Mouse (Mus musculus) liver, embryonic 15.5 days (tissue): ENCODE measurements around the gene Mnt. TPM values are rescaled to one million over a fixed set of nuclear protein-coding genes. Genes with fewer than 3 reads are reported as not detected.

Experiments used
- ATAC-seq: fragments of 200-750 bp; cut with Nextera tagmentation; 2 replicates; pipeline ENCODE4 v1.8.0; 2017; ENCODE audit warnings: moderate number of reproducible peaks, mild to moderate bottlenecking, moderate library complexity; ENCODE audit not compliant: insufficient read depth
- H3K27ac ChIP-seq: fragments of 300-500 bp; sonication (generic); replicated peaks from 2 replicates; pipeline ENCODE4 v1.5.1; 2015; ENCODE audit warnings: mild to moderate bottlenecking, inconsistent platforms
- H3K27me3 ChIP-seq: fragments of 300-500 bp; sonication (generic); 2 replicates; pipeline ENCODE4 v1.6.1; 2015; ENCODE audit warnings: mild to moderate bottlenecking, inconsistent platforms
- H3K36me3 ChIP-seq: fragments of 300-500 bp; sonication (generic); replicated peaks from 2 replicates; pipeline ENCODE4 v1.6.1; 2015; ENCODE audit warnings: moderate library complexity, mild to moderate bottlenecking, inconsistent platforms
- H3K4me1 ChIP-seq: fragments of 300-500 bp; sonication (generic); replicated peaks from 2 replicates; pipeline ENCODE4 v1.6.1; 2015; ENCODE audit warnings: inconsistent platforms
- H3K4me2 ChIP-seq: fragments of 300-500 bp; sonication (generic); 2 replicates; pipeline ENCODE4 v1.6.1; 2015; ENCODE audit warnings: moderate library complexity, mild to moderate bottlenecking, inconsistent platforms
- H3K4me3 ChIP-seq: fragments of 300-500 bp; sonication (generic); replicated peaks from 2 replicates; pipeline ENCODE4 v1.5.1; 2015; ENCODE audit warnings: mild to moderate bottlenecking, inconsistent platforms
- H3K9ac ChIP-seq: fragments of 300-500 bp; sonication (generic); 2 replicates; pipeline ENCODE4 v1.6.1; 2015; ENCODE audit warnings: moderate library complexity, mild to moderate bottlenecking, inconsistent platforms
- H3K9me3 ChIP-seq: fragments of 300-500 bp; sonication (generic); replicated peaks from 2 replicates; pipeline ENCODE4 v1.6.1; 2016; ENCODE audit warnings: inconsistent platforms
- WGBS: fragments of 180-500 bp; shearing (Covaris S2); methylation state at CpG from one replicate; pipeline ENCODE4 v1.1.7; 2015; ENCODE audit warnings: mixed read lengths; ENCODE audit not compliant: insufficient replicate concordance; 5-methylcytosine and 5-hydroxymethylcytosine counted together
- polyA plus RNA-seq: library from polyadenylated mRNA; unstranded; fragments of >200 nt; fragmentation: Nextera tagmentation; extraction: Ambion mirVana; gene quantifications from 2 replicates; pipeline ENCODE4 v1.2.1, GENCODE M21; 2015

Mnt gene
- polyA plus RNA-seq, 1 experiment from 2014 or later = 1.4 TPM

DNA sequence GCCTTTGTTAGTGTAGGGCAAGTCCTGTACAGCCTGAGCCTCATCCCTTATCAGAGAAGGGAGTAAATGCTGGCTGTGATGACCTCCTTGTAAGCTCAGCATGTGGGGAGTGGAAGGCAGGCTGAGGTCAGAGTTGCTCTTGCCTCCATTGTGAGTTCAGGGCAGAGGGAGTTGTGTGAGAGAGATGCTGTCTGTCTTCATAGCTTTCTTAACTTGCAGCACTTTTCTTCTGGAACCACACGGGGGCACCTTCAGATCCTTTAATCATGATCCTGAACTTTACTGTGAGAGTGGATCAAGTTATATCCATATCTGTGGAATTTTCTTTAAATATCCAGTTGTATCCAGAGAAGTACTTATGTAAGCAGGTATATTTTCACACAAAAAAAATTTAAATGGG, 9.3 kb upstream of the Mnt start:
- peaks cover 20% of the 10 kb centered on the region for H3K36me3 ChIP-seq
- no peak for ATAC-seq
- 42% methylated on average over 1 of the region's 1 CpGs for WGBS

DNA sequence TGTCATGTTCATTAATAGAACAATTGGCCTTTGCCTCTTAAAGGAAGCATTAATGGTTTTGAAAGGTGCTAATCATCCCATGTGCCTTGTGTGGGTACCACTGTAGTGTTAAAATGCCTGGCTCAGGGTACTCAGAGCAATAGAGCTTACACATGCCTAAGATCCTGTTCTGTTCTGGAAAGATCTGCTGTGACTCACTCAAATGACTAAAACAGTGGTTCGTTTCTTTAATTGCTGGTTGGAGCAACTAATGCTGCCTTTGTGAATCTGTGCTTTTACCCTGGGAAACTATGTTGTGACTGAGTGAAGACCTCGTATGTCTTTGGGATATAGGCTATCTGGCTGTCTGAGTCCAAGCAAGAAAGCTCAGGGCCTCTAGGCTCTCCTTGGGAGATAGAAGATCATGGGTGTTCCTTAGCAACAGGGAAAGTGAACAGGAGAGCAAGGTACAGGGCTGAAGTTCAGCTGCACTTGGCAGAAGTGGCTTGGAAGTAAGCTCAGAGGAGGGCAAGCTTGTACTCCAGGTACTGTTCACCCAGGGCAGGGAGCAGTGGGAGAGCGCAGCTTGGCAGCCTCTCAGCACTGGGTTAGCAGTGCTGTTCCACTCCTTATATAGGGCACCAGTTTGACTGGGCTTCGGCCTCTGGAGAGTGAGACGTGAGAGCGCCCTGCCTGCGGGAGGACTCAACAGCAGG, 7.8 kb upstream of the Mnt start:
- no peak overlapping the region for H3K9ac ChIP-seq
- WGBS = 77% methylated on average over 7 of the region's 7 CpGs
- no peak for ATAC-seq

More for the DNA sequence above, 9.3 kb upstream of the Mnt start:
- H3K27ac ChIP-seq = no peak overlapping the region
- no peak overlapping the region for H3K4me2 ChIP-seq
- H3K9ac ChIP-seq = no peak overlapping the region
- H3K27me3 ChIP-seq = no peaks in the 10 kb centered on the region
- no peaks in the 10 kb centered on the region for H3K9me3 ChIP-seq
- H3K4me3 ChIP-seq = no peak overlapping the region
- H3K4me1 ChIP-seq = peaks cover 10% of the 10 kb centered on the region

DNA sequence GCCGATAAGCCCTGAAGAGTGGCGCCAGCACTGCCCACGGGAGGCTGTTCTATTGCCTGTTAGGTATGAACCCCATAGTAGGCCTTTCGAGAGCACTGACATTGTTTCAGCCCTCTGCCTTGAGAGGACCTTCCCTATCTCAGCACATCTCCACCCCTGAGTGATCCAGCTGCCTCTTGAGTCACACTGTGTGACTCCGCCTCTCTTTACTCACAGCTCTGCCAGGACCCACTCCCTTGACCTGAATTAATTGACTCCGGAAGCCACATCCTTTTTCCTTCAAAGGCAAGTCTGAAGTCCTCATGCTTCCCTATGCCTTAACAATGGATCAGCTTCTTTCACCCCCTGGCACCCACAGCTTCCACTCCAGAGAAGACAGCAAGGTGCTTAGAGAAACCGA, 4.6 kb upstream of the Mnt start:
- Histone ChIP-seq H3K4me1 (peaks cover 51% of the 10 kb centered on the region), H3K27me3 (no peaks in the 10 kb centered on the region), H3K9me3 (no peaks in the 10 kb centered on the region), H3K4me3 (no peak overlapping the region), H3K36me3 (no peaks in the 10 kb centered on the region), H3K27ac (peak overlapping the region; percentile 67), H3K4me2 (0 out of 2 replicates have a peak overlapping the region, but pooled peaks have one; percentile 3), H3K9ac (no peak overlapping the region)
- no peak for ATAC-seq
- 49% methylated on average over 7 of the region's 7 CpGs for WGBS

More for the DNA sequence above, 7.8 kb upstream of the Mnt start:
- Histone ChIP-seq H3K9me3 (no peaks in the 10 kb centered on the region), H3K4me3 (no peak overlapping the region), H3K27me3 (no peaks in the 10 kb centered on the region), H3K4me2 (no peak overlapping the region), H3K36me3 (peaks cover 5% of the 10 kb centered on the region; the same call in 1 of the 2 replicates), H3K4me1 (peaks cover 22% of the 10 kb centered on the region), H3K27ac (no peak overlapping the region)

DNA sequence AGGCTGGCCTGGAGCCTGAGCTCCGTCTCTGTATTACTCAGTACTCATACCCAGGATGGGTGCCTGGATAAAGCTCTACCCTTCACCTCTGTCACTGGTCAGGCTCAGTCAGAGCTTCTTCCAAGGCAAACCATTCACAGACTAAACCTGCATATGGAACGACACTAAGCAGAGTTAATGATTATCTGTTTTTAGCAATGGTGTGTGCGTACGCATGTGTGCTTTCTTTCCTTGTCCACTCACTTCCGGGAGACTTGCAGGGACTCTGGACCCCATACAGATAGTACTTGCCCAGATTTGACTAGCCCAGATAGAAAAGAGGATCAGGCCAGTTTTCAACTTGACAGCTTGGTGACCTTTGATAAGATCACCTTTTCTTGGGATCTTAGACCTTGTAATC, 4.0 kb upstream of the Mnt start:
- H3K4me3 ChIP-seq = no peak overlapping the region
- H3K27ac ChIP-seq = peak overlapping the region; percentile 67
- ATAC-seq = no peak
- no peaks in the 10 kb centered on the region for H3K36me3 ChIP-seq
- 0 out of 2 replicates have a peak overlapping the region, but pooled peaks have one; percentile 3 for H3K4me2 ChIP-seq
- H3K4me1 ChIP-seq = peaks cover 56% of the 10 kb centered on the region
- WGBS = 64% methylated on average over 5 of the region's 5 CpGs
- no peaks in the 10 kb centered on the region for H3K9me3 ChIP-seq
- H3K9ac ChIP-seq = no peak overlapping the region
- H3K27me3 ChIP-seq = no peaks in the 10 kb centered on the region

DNA sequence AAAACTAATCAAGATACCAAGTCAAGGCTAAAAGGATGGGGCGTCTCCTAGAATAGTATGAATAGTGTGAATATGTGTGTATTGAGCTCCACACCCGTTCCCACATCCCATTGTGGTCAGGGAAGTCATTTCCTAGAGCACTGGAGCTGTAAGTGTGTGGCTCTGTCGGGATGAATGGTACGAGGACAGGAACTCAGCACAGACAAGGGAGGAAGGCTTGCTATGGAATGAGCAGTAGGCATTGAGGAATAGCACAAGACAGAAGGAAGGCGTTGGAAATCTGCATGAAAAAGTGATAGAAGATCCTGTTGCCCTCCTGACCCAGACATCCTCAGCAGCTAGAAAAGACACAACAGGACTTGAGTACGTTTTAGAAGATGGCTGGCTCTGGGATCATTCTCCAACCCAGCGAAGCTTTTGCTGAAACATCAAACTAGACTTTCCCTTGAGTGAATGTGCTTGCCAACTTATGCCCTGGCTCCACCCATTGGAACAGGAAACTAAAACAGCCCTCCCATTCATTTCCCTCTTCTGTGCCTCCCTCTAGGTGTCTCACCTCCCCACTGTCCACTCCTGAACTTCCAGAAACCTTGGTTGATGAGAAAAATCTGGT, 2.8 kb upstream of the Mnt start:
- no peak for ATAC-seq
- no peak overlapping the region; the same call in 1 of the 2 replicates for H3K4me2 ChIP-seq
- no peaks in the 10 kb centered on the region for H3K27me3 ChIP-seq
- 0 out of 2 replicates have a peak overlapping the region, but pooled peaks have one; percentile 4 for H3K9ac ChIP-seq
- WGBS = 54% methylated on average over 7 of the region's 7 CpGs
- no peaks in the 10 kb centered on the region for H3K9me3 ChIP-seq
- no peaks in the 10 kb centered on the region for H3K36me3 ChIP-seq
- H3K4me3 ChIP-seq = no peak overlapping the region
- peaks cover 67% of the 10 kb centered on the region for H3K4me1 ChIP-seq
- peak overlapping the region; percentile 9 for H3K27ac ChIP-seq

DNA sequence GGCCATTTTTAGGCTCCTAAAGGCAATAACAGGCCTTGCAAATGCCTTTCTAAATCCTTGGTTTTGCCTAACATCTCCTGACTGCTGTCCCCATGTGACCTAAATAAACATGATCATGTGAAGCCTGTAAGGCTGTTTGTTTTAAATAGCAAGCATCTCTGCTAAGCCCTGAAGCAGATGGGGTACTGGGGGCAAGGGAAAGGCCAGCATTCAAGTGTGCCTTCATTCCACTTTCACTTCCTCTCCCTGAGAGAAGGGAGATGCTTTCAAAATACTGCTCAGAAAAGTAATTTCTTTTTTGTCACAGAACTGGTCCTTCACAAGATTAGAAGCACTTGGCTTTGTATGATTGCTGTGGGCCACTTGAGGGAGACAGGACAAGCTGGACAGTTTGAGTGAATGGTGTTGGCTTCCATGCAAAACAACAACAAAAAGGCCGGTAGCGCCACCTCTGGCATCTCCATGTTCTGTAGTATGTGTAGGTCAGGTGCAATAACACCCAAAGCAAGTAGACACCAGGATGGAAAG, 2.3 kb upstream of the Mnt start:
- Histone ChIP-seq H3K9me3 (no peaks in the 10 kb centered on the region), H3K4me3 (no peak overlapping the region), H3K27me3 (no peaks in the 10 kb centered on the region), H3K4me1 (peaks cover 73% of the 10 kb centered on the region), H3K36me3 (no peaks in the 10 kb centered on the region), H3K4me2 (peak overlapping the region; percentile 100), H3K27ac (peak overlapping the region; percentile 9; the same call in 1 of the 2 replicates), H3K9ac (0 out of 2 replicates have a peak overlapping the region, but pooled peaks have one; percentile 4)
- ATAC-seq = no peak
- WGBS = 48% methylated on average over 2 of the region's 2 CpGs

DNA sequence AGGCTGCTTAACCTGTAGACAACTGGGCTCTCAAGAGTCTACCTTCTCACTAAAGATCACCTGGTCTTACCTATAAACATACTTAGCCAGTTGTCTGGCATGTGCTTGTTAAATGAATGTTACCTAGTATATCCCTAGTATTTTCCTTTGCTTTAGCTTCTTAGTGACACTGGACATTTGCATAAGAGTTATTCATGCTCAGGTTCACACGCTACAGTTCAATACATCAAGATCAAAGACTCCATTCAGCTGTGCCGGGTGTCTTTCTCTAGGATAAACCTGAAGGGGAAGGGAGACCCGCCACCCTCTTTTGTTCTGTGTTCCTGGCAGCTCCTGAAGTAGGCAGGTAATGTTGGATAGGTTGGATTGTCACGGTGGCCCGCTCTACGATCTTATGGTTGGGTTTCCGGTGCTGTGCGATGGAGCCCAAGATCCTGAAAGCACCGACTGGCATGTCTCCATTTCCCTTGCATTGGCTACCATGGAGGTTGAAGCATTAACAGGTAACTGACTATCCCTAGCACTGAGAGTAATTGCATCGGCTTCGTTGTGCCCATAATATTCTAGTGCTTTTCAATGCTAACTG, 1.7 kb upstream of the Mnt start:
- H3K36me3 ChIP-seq = no peaks in the 10 kb centered on the region
- peak overlapping the region; percentile 96 for H3K27ac ChIP-seq
- peak overlapping the region; percentile 79; the same call in 1 of the 2 replicates for H3K9ac ChIP-seq
- no peaks in the 10 kb centered on the region for H3K9me3 ChIP-seq
- no peaks in the 10 kb centered on the region for H3K27me3 ChIP-seq
- ATAC-seq = no peak
- peak overlapping the region; percentile 100 for H3K4me2 ChIP-seq
- H3K4me3 ChIP-seq = peak overlapping the region; percentile 80
- H3K4me1 ChIP-seq = peaks cover 79% of the 10 kb centered on the region
- 22% methylated on average over 11 of the region's 11 CpGs for WGBS

DNA sequence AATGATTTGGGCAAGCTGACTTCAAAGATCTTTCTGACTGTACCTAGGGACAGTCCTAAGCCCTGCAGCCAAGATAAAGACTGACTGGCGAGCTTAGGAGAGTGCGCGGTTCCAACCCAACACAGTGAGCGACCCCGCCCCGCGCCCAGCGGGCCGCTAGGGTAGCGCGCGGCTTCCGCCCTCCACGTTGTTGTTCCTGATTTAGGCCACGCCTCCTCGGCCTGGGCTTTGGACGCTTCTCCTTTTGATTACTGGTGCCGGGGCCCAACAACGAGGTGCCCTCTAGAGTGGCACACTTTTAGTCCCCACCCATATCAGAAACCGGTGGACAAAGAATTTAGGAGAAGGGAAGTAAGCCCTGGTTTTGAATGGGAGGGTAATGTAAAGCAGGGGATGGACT, 908 bp upstream of the Mnt start:
- Histone ChIP-seq H3K27ac (peak overlapping the region; percentile 96), H3K27me3 (no peaks in the 10 kb centered on the region), H3K9ac (peak overlapping the region; percentile 79), H3K4me2 (peak overlapping the region; percentile 100), H3K4me3 (peak overlapping the region; percentile 80), H3K9me3 (no peaks in the 10 kb centered on the region), H3K4me1 (peaks cover 87% of the 10 kb centered on the region), H3K36me3 (no peaks in the 10 kb centered on the region)
- under 1% methylated on average over 20 of the region's 20 CpGs for WGBS
- ATAC-seq = peak; percentile 48

DNA sequence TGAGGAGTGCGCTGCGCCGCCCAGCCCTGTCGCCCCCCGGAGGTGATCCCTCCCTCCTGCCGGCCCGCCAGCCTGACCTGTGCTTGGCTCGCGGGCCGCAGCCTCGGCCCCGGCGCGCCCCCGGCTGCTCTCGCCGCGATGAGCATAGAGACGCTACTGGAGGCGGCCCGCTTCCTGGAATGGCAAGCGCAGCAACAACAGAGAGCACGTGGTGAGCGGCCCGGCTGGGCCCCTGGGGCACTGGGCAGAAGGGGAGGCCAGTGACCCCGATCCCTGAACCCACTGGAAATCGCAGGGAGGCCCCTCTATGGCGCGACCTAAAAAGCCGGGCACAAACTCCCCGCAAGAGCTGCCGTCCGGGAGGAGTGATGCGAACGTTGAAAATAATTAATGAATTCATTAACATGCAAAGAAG, 478 bp downstream of the Mnt start:
- H3K9ac ChIP-seq = peak overlapping the region; percentile 79
- 1% methylated on average over 35 of the region's 35 CpGs for WGBS
- ATAC-seq = no peak
- H3K36me3 ChIP-seq = no peaks in the 10 kb centered on the region
- peak overlapping the region; percentile 100 for H3K4me2 ChIP-seq
- no peaks in the 10 kb centered on the region for H3K9me3 ChIP-seq
- peak overlapping the region; percentile 80 for H3K4me3 ChIP-seq
- H3K27ac ChIP-seq = peak overlapping the region; percentile 96
- no peaks in the 10 kb centered on the region for H3K27me3 ChIP-seq
- peaks cover 93% of the 10 kb centered on the region for H3K4me1 ChIP-seq

DNA sequence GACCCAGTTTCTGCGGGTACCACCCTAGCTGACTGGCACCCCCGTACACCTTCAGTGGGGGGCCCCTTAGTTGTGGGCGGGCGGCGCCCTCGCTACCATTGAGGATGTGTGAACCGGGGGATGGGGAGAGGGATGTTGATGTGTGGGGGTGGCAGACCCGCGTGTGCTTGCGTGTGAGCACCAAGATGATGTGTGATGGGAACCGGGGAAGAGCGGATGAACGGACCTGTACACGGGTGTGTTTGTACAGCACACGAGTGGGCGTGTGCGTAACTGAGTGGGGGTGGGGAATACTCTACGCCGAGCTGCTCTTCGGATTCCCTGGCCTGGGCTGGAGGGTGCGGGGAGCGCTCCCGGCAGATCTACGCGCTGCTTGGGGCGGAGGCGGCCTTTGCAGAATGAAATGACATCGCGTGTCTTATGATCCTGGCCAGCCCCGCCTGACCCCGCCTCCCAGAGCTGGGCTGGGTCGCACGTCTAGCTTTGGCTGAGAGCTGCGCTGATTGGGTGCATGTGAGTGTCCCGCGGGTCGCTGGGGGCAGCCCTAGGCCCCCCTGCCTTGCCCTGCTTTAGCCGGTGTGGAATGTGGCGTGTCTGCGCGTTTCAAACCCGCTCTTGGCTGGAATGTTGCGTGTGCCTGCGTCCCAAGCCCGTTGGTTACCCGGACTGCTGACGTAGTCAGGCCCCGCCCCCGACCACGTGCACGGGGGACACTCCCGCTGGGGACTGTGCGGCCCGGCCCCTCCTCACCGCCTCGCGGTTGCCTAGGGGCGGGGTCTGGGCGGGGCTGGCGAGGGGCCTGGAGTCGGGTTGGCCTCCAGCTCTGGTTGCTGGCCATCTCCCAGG, 1.1 kb downstream of the Mnt start:
- Histone ChIP-seq H3K27ac (peak overlapping the region; percentile 96), H3K4me3 (peak overlapping the region; percentile 80), H3K36me3 (peaks cover 4% of the 10 kb centered on the region; the same call in 1 of the 2 replicates), H3K27me3 (no peaks in the 10 kb centered on the region), H3K4me1 (peaks cover 93% of the 10 kb centered on the region), H3K4me2 (peak overlapping the region; percentile 100), H3K9me3 (no peaks in the 10 kb centered on the region), H3K9ac (peak overlapping the region; percentile 79)
- WGBS = under 1% methylated on average over 61 of the region's 61 CpGs
- peak; percentile 79 for ATAC-seq
